Mouse (Mus musculus) adrenal gland, postnatal 14 days (tissue): ENCODE measurements around the gene Rhobtb1. TPM values are rescaled to one million over a fixed set of nuclear protein-coding genes. Genes with fewer than 3 reads are reported as not detected.
A peak's percentile ranks its signal among the peaks of the same experiment; 100 is the strongest.

ENCODE experiments used
- DNase-seq: peaks from one replicate; pipeline ENCODE4 v3.0.0; 2021; ENCODE audit warnings: mixed read lengths
- long read RNA-seq, 2 experiments: library from polyadenylated mRNA; stranded (forward); transcript quantifications; one replicate each; pipeline ENCODE4 v2.0.0; 2021
- total RNA-seq: library from RNA; stranded (reverse); gene quantifications from 2 replicates; pipeline ENCODE4 v1.2.3, GENCODE M21; 2021

The Rhobtb1 gene
- 15.6 and 15.8 TPM in 2 replicates for total RNA-seq
- long read RNA-seq, experiment 1, full-length matches to known transcripts, result 1 of 5 reads
- long read RNA-seq, experiment 1, partial matches to known transcripts, result 1 of 5 reads
- long read RNA-seq, experiment 1, other reads (novel, unspliced or antisense), result 3 of 5 reads
- long read RNA-seq, experiment 2, full-length matches to known transcripts, result 4 of 8 reads
- long read RNA-seq, experiment 2, partial matches to known transcripts, result 0 of 8 reads
- long read RNA-seq, experiment 2, other reads (novel, unspliced or antisense), result 4 of 8 reads

DNA sequence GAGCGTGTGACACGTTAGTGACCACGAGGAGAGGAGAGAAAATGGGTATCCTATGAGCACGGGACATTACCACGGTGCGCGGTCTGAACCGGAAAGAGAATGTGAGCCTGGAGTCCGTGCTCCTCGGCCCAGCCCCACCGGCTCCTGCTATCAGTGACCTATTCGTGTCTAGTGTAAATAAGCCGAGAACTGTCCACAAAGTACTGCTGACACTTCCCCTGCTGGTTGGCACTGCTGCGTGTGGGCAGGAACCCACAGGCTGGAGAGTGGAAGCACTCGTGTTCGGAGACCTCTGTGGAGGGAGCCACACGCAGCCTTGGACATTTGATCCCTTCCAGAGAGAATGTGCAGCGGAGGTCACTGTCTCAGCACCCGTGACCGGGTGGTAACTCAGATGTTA lies at the start of gene Rhobtb1:
TSS of gene Rhobtb1 (plus strand) at position 390 of the 400 bp plus-strand sequence.
- DNase-seq, result no peak

DNA sequence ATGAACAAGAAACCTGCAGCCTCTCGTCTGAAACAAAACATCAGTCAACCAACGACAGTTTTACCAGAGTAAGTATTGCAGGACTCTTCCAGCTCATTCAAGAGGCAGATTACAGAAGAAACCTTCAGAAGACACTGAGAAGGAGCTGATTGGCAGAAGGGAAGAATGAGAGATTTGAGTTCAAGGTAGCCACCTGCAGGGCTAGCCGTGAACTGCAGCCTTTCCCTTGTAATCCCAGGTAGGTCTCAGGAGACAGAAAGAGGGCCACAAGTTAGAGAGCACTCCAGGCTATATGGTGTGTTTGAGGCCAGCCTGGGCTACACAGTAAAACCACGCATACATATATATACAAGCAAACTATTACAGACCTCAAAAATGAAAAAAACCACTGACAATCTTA lies 49.2 kb upstream of the Rhobtb1 start:
- DNase-seq, result peak; percentile 44

DNA sequence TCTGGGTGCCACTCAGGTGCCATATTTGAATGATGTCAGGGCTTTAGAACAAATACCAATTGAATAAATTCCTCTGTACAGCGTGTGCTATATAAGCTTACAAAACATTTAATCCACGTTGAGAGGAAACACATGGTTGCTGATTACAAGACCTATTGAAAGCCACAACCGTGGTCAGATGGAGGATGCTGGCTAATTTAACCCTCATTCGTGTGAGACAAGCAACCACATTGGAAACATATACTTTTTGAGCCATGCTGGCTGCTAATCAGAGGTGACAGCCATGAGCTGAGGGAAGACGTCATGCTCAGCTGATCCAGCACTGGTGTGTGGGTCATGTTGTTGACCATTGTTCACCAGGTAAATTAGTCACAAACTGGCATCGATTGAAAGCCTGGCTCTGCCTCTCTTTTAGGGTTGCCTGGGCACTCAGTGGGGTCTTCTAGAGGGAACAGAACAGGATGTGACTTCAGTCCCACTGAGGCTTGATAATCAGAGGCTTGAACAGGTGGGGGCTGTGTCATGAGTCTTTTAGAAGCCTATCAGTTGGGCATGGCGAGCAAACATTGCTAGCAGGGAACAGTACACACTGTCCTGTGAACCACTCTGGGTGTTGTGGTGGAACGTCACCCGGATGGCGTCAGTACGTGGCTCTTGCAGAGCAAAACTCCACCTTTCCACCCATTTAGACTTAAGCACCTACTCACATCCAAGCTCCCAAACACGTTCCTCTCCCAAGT lies 46.9 kb upstream of the Rhobtb1 start:
- DNase-seq, result no peak

DNA sequence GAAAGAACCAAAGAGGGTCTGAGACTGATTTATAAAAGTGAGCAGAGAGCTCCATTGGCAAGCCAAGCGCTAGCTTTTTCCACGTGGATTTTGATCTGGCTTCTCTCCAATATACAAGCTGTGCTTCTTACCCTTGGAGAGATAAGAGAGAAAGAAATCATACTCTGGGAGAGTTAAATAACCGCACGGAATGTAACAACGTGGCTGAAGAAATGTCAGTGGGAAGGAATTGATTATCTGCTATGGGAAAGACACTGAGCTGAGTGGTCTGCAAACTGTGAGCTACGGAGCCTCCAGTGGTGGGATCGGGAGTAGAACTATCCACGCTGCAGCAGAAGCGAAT lies 46.4 kb upstream of the Rhobtb1 start:
- no peak for DNase-seq

DNA sequence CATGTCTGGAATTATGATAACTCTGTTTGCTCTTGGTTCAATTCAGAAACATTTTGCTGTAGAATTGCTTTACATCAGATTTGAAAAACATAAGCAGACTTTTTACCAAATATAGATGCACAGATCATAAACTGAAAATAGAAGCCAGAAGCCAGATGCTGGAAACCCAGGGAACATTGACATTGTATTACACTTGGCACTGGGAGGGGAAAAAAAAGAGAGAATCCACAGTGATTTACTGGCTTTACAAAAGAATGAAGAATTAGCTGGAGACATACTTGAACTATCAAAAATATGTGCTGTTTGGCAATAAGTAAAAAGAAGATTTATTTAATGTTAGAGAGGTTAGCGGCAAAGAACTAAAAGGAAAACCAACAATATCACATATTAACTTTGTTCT lies 44.4 kb upstream of the Rhobtb1 start:
- DNase-seq, result no peak

DNA sequence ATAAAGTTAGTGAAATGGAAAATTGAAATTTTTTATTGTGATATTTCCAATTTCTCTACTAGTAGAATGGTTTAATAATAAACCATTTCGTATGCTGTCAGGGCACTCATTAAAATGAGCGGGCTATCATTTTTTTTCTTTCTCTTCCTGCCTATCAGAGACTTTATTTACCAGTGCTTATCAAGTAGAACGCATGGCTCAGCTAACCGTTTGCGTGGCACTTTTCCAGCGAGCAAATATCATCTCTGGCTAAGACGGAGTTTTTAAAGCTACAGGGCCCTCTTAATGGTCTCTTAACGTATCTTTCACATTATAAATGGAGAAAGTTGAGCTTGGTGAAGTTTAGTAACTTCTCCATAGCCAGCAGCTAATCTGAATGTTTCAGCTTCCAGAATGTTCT lies 44.0 kb upstream of the Rhobtb1 start:
- DNase-seq, result no peak

DNA sequence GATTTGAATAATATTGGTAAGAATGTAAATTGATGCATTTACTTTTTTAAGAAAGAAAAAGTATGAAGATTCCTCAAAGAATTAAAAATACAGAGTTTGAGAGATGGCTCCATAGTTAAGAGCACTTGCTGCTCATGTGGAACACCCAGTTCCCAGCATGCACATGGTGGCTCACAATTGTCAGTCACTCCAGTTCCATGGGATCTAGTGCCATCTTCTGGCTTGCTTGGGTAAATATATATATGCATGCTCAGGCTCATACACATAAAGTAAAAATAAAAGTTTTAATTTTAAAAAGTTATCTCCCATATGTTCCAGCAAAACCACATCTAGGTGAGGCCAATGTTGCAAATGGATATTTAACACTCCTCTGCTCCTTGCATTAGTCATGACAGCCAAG lies 36.9 kb upstream of the Rhobtb1 start:
- DNase-seq, result no peak

DNA sequence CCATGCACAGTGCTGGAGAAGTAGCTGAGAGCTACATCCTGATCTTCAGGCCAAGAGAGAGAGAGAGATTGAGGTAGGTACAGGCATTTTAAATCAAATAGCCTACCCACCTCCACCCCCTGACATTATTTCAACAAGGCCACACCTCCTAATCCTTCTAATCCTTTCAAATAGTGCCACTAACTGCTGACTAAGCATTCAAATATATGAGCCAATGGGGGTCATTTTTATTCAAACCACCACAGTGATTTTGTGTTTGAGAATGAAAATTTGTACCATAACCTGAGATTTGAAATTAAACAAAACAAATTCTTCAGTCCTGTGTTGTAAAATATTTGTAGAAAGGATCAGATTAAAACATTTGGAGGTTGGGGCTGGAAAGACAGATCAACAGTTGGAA lies 33.2 kb upstream of the Rhobtb1 start:
- no peak for DNase-seq

DNA sequence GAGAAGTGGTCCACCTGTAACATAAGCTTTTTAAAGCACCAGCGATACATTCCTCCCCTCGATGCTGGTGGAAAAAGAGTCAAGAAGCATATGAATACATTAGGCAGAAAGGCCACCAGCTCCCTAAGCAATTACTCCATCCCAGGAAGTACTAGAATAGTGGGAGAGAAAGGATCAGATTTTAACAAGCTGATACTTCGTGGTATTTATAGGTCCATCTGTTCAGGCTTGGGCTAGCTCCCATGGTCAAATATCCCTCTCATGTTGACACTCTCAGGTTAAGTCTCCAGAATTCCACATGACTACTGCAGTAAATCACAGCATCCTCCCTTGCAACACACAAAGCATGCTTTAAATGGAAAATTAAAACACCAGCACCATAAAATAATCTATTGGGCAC lies 32.3 kb upstream of the Rhobtb1 start:
- no peak for DNase-seq

DNA sequence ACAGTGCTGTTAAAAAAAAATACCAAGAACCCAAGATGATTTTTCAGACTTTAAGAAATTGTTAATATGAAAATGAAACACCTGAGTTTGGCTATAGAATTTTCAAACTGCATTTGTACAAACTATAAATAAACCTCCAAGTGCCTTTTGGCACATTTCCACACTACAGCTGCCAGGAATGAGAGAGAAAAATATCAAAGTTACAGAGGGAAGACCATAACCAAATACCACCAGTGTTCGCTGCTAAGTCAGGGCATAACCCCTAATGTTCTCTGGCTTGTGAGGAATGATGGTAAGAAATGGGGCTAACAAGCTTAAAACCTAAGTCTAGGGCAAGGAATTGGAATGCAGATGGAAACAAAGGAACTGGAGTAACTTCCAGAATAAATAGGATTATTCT lies 31.8 kb upstream of the Rhobtb1 start:
- DNase-seq, result no peak

DNA sequence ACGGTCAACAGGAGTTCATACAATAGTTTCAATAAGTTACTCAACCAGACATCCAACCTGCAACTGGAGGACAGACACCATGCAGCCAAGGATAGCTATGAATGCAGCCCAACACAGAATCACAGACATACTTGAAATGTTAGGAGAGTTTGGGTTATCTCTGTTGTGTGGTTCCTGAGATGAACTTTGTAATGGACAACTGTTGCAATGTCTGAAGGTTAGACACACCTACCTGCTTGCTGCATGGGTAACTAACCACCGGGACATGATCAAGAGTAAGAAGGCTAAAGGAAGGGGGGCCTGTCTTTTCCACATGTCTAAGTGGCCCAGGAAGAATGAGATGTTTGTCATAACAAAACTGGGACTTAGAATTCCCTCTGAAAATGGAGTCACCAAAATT lies 24.7 kb upstream of the Rhobtb1 start:
- DNase-seq, result no peak

DNA sequence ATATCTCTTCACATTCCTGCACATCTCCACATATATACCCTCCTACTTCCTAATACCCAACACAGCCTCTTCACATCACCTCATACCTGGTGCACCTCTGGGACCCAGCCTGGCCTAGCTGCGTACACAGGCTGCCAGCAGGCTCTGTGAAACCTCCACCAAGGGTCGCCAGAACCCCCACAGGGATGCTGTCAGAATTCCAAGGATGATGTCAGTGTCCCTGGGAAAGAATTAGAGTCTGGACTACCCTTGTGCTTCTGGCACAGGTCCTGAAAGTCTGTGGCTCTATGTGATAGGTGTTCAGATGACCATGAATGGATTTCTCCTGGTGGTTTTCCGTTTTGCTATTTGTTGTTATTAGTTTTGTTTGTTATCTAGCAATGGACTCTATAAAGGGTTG lies 22.7 kb upstream of the Rhobtb1 start:
- no peak for DNase-seq

DNA sequence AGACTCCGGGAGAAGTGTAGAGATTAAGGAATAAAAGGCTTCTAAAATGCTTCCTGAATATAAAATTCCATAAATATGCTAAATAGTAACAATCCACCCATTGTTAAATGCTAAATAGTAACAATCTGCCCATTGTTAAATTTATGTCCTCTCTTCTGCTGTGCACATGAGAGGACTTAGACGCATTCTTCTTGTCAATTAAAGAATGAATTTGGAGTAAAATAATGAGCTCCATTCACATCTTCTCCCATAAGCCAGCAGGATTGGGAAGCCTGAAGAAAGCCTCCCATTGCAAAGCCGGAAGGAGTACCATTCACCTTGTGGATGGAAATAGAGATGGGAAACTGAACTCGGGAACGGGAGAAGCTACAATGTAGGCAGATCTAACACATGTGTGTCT lies 20.6 kb upstream of the Rhobtb1 start:
- DNase-seq, result no peak

DNA sequence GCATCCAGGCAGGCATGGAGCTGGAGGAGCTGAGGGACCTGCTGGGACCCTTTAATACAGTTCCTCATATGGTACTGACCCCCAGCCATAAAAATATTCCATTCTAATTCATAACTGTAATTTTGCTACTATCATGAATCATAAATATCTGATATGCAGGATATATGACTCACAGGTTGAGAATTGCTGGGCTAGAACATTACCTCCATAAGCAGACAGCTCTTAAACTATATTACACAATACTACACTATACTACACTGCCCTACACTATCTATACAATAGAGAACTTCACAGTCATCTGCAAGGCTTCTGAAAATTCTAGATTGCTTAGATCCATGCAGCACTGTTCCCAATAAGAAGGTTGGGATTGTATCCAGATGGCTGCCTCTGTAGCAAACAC lies 16.9 kb upstream of the Rhobtb1 start:
- no peak for DNase-seq

DNA sequence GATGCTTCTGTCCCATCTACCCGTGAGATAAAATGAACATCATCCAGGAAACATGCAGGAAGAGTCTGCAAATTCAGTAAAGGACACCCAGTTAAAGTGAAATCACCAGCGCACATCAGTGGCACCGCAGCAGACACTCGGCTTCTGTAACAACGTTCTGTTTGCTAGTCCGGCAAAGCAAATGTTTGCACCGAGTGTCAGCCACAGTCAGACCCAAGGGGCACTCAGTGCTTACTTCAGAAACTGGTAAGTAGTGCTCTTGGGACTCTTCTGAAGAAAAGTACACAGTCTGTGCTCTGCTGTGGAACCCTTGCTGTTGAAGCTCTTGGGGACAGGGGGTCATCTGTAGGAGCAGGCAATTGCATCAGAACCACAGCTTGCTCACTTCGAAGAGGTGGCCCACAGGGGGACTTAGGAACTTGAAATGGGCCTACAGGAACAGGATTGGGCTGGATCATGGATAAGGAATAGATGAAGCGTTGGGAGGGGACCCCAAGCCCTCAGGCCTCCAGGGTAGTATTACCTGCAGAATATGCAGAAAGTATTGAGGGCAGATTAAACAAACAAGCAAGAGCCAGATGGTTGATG lies 14.9 kb upstream of the Rhobtb1 start:
- DNase-seq, result no peak

DNA sequence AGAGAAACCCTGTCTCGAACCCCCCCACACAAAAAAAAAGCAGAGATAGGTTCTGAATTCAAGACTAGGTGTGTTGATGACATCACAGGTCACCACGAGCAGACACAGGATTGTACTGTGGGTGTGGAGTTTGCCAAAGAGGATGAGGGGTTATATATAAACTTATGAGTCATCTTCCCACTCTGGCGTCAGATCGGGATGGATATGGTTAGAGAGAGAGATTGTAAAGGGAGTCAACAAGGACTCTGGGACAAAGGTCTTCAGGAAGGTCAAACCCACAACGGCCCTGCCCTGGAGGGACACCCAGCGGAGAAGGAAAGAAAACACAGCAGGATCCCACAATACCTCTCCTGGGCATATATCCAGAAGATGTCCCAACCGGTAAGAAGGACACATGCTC lies 2.0 kb upstream of the Rhobtb1 start:
- DNase-seq, result no peak

DNA sequence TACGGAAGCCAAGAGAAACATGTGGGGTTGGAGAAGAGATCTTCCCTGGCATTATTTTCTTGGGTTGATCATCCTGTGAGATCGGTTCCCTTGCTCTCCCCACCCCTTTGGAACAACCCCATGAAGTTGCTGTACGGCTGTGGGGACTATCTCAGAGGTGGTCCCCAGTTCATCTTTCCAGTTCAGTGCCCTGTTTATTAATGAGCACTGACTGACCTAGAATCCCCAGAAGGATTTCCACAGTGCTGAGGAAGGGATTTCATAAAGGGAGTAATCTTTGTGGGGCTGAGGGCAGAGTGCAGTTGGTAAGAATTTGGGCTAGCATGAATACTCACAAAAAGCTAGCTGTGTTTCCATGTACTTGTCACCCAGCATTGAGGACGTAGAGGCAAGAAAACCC lies 1.7 kb downstream of the Rhobtb1 start:
- DNase-seq, result no peak

DNA sequence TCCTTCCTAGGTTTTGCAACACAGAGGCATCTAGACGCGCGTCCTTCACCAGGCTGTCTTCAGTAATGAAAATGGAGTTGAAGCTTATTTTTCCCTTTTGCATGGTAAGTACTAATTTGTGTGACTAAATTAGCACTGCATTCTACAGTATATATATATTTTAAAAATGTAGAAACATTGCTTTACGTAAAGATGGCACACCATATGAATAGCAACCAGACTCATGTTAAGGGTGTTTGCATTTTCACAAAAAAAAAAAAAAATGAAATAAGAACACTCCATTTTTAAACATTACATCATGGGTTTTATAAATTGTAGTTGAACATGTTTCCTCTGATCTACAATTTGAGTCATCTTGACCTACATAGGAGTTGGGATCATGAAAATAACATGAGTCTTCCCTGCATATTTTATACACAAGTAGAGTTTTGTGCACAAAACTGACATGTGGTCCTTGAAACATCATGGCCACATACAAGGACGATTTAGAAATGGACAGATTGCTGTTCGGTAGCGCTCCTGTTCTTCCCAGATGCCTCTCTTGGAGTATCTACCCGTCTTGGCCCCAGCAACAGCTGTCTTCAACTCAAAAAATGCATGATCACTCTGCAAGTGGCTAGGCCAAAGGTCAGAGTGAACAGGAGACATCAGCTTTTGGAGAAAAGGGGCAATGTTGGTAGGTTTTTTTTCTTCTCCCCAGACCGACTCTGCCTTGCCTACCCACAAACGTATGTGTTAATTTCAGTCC lies 4.4 kb downstream of the Rhobtb1 start:
- DNase-seq, result no peak

DNA sequence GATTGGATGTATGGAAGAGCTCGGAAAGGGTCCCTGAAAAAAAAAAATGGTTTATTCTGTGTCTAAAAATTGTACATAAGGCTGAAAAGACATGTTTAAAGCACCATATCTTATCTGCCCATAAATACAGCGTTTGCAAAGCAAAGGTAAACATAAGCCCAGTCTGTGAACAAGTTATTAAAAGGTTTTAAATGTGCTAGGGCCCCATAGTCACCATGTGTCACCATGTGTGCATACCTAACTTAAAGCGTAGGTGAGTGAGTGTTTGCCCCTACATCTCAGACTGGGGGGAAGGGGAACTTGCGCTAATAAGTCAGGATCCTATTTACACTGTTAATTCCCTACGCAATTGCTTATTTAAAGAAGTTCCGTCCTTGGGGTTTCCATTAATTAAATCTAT lies 5.2 kb downstream of the Rhobtb1 start:
- DNase-seq, result no peak

DNA sequence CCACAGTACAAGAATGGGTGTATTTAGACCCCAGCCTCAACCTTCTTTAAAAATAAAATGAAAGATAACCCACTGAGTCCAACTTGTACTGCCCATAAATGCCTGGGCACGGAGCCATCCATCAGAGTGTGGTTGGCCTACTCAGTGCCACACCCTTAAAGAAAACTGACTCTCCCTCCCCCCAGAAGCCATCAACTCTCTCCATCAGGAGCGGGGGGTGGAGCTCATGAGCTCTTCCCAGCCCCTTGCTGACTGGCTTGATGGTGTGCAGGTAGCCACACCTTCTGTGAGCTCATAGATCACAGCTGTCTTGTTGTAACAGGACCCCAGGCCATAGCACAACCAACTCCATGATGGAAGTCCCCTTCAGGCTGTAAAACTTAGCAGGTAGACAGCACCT lies 6.2 kb downstream of the Rhobtb1 start:
- DNase-seq, result no peak

DNA sequence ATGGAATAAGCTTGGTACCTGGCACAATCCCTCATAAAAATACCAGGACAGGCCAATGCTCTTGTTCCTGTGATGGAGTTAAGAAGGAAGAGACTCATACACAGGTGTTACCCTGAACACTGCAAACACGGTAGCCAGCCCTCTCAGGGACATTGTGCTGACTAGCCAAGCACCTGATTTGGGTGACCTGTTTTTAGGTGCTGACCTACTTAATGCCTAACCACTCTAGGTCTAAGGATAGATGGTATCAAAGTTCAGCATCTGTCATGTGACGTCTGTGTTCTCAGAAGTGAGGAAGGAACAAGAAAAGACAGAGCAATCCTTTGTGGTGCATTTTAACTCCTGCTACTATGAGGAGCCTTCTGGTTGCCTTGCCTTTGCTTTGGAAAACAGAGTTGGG lies 9.6 kb downstream of the Rhobtb1 start:
- no peak for DNase-seq

DNA sequence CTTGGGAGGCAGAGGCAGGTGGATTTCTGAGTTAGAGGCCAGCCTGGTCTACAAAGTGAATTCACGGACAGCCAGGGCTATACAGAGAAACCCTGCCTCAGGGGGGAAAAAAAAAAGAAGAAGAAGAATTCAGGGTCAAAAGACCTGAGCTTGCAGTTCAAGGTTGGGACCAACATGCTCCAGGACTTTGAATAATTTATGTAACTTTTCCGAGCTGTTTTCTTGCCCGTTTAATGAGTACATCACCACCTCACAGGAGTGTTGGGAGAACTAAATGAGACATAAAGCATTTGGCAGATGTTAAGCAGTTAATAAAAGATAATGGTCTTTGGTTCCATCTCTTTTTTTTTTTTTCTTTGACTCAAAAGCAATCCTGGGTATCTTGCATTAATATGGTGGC lies 10.3 kb downstream of the Rhobtb1 start:
- no peak for DNase-seq

DNA sequence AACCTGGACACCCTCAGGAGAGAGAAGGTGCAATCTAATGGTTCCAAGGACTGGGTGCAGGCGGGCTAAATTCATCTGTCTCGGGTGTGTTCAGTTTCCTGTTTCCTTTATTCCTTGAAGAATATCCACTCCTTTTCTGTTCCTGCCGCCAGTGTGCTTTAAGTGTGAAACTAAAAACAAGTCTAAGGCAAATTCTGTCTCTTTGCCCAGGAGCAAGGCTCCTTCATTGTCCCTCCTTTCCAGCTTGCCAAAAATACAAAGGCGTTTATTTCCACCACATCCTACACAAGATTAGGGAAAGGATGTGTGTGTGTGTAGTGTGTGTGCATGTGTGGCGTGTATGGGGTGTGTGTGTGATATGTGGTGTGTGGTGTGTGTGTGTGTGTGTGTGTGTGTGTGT lies 11.3 kb downstream of the Rhobtb1 start:
- DNase-seq, result no peak
